Mouse (Mus musculus) fat pad, adult 2 months (tissue): ENCODE results near the gene Rbm17.
"Not testable (repeated sequence)": the region's sequence is repeated elsewhere in the genome, so short reads cannot be mapped to it uniquely, and the experiment has no call there.

ENCODE experiments used
- DNase-seq: peaks from one replicate; pipeline ENCODE4 v3.0.0-alpha.2; 2011; ENCODE audit warnings: low read depth, low spot score; ENCODE audit errors: extremely low read depth

The Rbm17 gene

GRCm38 (mm10) chr2:11546091-11546490 is 57.9 kb downstream of the Rbm17 start:
- no peak for DNase-seq

DNA sequence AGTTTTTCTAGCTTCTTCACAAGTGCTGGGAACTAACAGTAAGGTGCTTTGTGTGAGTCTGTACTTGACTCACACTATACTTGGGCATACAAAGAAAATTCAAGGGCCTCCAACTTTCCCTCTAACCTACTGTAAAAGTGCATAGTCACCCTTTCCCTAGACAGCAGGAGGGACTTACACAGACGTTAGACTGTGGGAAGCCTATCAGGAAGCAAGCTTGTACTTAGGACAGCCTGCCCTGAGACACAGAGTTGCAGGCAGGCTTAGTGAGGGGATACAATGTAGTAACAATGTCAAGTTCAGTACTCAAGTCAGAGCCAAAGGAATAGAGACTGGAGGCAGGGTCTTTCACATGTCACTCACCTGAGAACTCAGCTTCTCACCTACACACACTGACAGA is 58.6 kb downstream of the Rbm17 start:
- DNase-seq = no peak

DNA sequence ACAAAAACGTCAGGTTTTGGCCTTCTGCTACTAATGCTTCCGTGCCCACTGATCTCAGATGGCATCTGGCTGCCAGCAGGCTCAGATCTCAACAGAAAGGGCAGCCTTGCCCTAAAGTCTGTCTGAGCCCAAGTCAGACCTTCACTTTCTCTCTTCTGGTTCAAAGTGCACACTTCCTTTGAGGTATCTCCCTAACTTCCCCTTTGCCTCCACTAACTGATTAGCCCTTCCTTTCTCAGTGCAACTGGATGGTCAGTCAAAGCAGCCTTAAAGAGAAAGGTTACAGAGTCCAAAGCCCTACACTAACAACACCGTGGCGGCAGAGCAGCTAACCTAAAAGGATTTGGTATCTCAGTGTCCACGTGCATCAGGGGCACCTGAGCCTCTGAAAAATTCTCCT is 59.6 kb downstream of the Rbm17 start:
- DNase-seq = no peak

DNA sequence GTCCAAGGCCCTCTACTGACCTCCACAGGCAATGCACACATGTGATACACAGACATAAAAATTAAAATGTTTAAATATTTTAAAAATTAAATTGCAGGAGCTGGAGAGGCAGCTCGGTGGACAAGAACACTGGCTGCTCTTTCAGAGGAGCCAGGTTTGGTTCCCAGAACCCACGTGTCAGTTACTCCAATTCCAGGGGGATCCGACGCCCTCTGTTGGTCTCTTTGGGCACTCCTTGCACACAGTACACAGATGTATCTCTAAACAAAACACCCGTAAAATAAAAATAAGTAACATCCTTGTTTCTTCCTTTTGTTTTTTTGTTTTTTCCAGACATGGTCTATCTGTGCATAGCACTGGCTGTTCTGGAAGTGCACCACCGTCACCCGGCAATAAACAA is 60.8 kb downstream of the Rbm17 start:
- DNase-seq = no peak

DNA sequence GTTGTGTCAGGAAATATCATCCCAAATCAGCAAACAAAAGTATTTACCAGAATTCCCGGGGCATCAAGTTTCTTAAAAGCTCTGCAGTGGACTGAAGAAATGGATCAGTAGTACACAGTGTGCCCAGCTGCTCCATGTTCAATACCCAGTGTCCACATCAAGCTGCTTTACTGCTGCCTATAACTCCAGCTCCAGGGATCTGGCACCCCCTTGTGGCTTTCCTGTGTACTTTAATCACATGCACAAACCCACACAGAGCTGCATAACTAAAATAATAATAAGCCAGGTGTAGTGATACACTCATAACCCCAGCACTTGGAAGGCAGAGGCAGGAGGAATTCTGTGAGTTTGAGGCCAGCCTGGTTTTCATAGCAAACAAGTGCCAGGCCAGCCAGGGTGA is 61.3 kb downstream of the Rbm17 start:
- no peak for DNase-seq

DNA sequence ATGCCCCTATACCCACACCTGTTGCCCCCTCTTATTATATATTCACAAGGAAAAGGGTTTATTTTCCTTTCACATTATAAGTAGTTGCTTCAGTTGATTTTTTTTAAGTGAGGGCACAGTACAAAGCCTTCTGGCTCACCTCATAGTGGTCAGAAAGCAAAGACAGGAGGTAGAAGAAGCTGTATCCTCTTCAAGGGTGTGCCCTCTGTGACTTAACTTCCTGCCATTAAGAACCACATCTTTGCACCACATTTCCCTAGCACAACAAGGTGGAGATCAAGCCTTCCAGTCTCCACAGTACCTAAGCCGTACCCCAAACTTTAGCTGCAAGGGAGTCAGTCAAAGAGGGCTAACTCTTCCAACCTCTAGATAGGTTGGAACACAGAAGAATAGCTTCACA is 61.8 kb downstream of the Rbm17 start:
- DNase-seq = no peak

DNA sequence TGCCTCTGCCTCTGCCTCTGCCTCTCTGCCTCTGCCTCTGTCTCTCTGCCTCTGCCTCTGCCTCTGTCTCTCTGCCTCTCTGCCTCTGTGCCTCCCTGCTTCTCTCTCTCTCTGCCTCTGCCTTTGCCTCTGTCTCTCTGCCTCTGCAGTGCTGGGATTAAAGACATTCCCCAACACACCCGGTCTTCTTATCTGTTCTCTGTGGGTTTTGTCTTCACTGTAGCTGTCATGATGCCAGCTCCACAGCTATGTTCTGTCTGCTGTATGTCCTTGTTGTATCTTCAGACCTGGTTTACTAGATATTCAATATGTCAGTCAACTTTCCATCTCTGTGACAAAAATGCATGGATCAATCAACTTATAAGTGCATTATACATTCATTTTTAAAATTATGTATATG is 62.4 kb downstream of the Rbm17 start:
- not testable (repeated sequence) for DNase-seq

GRCm38 (mm10) chr2:11535966-11536365 is 68.0 kb downstream of the Rbm17 start:
- DNase-seq = no peak
